Mouse (Mus musculus) ovary, postnatal 14 days (tissue): Measurements from ENCODE around the gene Gabrr2.
"Not testable (repeated sequence)": the region's sequence is repeated elsewhere in the genome, so short reads cannot be mapped to it uniquely, and the experiment has no call there.

Experiments
- DNase-seq: peaks from one replicate; pipeline ENCODE4 v3.0.0; 2022; ENCODE audit warnings: low spot score

Gene Gabrr2

DNA sequence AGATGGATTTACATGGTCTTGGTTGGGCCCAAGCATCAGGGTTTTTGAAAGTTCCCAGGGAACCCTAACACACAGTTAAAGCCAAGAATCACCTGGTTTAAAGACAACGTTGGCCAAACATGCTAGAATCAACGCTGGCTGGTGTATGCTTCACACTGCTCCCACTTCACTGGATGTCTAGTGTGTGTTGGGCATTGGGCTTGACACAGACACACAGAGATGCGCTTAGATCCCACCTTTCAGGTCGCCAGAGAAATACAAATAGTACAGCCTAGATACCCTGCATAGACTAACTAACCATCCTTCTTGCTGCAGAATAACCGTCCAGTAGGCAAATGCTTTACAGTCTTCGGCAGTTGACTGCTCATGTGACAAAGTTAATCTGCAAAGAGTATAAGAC is 7.5 kb downstream of the Gabrr2 start:
- DNase-seq, result no peak

DNA sequence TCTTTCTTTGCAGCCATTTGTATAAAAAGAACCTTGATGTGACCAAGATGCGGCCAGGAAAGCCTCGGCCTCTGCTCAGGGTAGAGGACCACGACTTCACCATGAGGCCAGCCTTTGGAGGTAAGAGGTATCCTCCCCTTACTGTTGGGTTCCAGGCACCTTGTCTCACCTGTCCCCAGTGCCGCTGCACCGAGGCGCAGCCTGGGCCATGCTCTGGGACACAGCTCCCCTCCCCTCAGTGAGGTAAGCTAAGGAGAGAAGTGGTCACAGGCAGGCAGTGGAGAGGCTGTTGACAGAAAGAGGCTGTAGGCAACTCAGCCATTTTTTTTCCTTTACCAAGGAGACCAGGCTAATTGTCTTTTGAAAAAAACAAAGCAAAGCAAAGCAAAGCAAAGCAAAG is 8.5 kb downstream of the Gabrr2 start:
- DNase-seq, result no peak

DNA sequence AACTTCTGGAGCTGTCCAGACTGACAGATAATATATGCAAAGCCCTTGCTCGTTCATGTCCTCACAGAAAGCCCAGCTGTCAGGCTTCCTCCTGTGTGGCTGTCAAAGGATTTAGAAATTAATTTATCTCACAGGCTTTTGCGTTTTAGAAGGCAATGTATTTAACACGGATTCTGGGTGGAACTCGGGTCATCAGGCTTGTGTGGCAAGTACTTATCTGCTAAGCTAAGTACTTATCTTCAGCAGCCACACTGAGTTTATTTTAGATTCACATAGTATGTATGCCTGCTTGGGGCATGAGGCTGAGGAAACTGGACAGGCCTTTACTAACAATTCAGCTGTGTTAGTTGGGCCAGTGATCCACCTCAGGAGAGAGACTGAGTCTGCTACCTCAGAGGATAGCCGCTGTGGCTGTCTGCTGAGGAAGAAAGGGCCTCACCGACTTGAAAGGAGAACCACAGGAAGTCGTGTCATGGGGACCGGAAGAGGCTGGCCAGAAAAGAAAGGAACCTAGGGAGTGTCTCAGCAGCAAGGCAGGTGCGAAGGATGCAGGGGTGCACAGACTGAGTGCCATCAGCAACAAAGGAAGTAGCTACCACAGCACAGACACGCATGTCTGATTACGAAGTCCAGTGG is 9.8 kb downstream of the Gabrr2 start:
- no peak for DNase-seq

DNA sequence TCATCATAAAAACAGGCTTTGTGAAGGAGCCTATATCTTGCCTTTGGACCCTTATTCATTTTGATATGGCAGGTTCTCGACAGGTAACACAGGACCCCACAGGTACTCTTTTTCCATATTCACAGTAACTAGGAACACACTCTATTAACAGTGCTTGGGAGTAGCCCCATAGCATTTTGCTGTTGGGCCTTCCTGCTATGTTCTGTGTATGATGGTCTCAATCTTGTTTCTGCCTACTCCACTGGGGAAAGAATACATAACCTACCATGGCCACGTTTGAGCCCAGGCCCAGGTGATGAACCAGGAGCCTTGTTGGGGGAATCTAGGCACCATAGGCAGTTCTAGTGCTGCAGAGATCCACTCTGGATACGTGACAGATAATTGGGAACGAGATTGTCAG is 11.6 kb downstream of the Gabrr2 start:
- DNase-seq, result no peak

DNA sequence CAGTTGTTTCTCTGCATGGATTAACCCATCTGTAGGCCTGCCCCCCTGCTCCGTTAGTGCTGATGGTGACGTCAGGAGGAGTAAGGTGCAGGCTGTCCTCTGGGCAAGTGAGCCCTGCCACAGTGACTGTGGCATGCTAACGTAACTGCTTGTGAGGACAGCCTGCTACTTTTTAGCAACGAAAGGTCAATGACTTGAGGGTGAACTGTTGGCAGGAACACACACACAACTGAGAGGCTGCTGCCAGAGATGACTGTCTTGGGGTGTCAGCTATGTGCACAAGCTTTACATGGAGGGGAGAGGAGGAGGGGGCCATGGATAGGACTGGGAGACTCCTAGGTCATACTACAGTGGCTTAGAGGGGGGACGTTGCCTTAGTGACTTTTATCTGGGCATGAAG is 12.1 kb downstream of the Gabrr2 start:
- DNase-seq, result no peak

DNA sequence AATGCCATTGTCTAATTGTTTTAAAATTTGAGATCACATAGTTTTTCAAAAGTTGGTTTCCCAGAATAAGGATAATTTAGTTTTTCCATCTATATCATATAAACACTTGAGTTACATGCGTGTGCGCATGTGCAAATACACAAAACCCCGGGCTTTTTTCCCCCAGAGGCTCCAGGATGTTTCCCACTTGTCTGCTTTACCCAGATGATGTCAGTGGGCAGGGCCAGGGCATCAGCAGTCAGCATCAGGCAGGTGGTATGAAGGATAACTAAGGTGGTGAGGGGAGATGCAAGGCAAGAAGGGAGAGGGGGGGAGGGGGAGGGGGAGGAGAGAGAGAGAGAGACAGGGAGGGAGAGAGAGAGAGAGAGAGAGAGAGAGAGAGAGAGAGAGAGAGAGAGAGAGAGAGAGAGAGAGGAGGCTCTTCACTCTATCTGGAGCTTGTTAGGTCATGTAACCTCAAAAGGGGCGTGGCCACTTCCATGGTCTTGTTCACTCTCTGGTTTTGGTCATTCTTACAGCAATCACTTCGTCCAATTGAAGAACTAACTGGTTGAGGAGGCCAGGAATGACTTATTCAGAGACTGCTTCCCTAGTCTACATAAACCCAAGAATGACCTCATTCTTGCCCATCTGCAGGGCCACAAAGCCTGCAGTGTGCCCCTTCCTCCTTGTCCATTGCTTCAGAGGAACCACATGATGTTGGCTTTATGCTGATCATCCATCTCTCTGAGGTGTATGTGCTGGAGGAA is 13.2 kb downstream of the Gabrr2 start:
- DNase-seq, result no peak

DNA sequence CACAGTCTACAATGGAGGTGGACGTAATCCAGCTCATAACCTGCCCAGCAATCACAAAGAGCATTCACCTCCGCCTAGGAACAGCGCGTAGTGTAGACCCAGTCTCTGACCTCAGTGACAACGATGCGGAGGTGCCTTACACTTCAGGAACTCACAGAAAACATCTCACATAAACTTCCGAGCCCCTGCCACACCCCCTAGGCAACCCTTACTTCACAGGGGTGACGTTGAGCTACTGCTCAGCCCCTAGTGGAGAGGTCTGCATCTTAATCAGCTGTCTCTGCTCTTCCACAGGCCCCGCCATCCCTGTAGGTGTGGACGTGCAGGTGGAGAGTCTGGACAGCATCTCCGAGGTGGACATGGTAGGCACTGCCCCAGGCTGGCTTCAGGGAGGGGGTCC is 14.4 kb downstream of the Gabrr2 start:
- DNase-seq, result no peak

DNA sequence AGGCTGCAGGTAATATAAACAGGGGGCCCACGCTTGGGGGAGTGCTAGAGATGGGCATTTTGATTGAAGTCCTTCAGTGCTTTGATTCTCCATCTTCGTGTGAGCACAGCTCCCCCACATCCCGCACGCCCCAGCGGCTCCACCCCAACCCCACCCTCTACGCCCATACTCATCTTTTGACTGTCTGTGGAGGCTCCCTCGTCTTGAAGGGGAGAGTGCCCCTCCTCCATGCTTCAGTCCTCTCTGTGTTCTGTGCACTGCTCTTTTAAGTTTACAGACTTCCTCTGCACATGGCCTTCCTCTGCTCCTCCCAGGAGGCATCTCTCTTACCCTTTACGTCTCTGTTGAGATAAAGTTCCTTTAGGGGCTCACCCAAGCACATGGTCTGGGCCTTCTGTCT is 14.9 kb downstream of the Gabrr2 start:
- no peak for DNase-seq

DNA sequence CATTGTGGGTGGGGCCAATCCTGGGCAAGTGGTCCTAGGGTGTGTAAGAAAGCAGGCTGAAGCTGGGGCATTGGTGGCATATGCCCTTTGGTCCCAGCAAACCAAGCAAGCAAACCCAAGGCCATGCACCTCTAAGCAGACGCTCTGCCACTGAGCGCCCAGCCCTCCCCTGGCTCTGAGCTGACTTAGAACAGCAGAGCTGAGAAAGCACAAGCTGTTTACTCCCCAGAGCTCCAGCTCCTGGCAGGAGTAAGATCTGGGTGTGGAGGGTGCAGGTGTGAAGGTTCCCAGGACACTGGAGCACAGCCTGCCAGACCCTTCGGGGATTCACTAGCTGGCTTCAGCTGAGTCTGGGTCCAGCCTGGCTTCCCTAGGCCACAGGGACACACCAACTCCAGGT is 15.7 kb downstream of the Gabrr2 start:
- no peak for DNase-seq

DNA sequence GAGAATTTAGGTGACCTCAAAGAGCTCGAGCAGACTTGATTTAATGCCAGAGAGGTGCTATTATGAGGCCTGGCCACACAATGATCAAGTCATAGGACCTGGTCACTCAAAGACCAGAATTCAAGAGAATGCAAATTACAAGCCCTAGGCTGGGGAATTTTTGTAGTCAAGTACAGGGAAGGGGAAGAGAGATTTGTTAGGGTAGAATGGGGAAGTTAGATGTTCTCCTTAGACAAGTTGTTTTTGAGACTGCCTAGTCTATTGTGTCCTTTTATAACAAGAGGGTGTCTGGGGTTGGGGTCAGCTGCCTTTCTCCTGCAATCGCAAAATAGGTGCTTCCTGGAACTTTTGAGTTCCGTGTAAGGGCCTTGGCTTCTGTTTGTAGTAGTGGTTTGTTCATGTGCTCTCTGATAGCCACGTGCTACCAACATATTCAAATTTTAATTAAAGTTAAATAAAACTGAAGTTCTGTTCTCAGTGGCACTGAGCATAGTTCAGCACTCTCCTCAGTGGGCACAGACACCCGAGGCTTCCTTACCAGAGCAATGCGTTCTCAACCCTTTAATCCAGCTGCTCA is 36.4 kb downstream of the Gabrr2 start:
- no peak for DNase-seq

DNA sequence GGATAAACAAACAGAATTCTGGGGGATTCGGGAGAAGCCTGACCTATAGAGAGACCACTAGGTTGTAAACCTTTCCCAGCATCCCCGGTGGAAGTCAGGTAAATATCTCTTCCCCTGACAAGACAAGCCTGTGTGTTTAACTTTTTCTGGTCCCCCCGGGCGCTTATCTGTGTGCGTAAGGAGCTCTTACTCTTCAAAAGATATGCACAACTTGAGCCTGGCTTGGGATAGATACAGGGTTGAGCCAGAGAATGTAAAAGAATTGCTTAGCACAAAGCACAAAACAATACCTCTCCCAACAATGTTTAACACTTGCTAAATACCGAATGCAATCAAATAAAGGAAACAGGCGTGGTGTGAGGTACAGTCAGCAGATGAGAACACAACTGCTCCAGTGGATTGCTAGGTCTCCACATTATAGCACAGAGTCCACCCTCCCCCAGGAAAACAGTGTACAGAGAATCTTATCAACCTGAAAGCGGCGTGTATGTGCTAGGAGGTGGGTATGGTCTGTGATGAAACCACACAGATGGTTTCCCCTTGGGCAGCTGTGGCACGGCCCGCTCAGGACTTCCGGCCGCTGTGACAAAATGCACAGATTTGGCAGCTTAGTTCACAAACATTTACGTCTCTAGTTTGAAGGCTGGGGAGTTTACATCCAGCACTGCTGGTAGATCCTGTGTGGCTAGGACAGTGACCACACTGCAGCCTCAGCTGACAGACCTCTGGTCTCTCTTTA is 47.1 kb downstream of the Gabrr2 start:
- no peak for DNase-seq

DNA sequence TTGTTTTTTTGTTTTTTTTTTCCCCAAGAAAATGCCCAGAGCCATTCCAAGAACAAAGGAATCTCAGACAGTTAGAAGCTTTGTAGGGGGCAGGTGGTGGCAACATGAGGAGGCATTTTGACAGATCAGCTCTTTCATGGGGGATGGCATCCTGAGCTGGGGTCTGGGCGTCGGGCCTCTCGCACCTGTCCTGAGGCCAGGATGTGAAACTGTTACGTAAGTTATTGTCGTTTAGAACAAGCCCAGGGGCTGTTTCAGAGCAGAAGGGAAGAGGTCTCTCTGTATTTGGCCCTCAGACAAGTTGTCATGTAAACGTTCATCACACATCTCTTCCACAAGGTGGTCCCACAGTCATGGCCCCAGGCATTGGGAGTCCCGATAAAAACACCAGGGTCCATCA is 48.0 kb downstream of the Gabrr2 start:
- DNase-seq, result no peak

DNA sequence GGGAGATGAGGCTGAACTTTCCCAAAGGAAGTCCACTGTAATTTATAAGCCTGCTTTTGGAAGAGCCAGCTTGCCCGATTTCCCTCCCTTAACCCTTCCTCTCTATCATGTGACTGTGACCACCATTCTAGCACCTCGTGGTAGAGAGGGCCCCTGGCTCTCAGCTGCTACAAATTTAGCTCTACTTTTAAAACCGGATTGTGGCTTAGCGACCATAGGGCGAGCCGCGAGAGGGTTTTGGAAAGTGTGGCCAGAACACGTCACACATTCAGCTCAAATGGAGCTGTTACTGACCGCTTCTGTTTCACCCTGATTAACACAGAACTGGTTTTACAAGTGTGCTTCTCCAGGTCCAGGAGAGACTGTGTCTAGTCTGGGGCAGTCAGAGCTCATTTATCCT is 48.6 kb downstream of the Gabrr2 start:
- DNase-seq, result no peak

DNA sequence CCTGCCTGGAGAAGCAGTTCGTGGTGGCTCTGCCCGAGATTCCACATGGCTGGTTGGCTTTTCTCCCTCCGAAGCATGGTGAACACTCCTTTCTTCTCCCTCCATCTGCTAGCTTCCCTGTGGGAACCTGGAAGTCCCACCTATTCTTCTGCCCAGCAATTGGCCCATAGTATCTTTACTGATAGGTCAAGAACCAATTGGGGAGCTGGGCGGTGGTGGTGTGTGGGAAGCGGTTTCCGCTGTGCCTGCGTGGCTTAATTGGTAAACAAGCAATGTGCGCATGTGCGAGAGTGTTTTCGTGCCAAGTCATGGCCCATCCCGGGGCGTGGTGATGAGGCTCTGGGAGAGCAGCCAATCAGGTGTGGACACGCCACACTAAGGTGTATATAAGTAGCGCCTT is 50.1 kb downstream of the Gabrr2 start:
- not testable (repeated sequence) for DNase-seq

DNA sequence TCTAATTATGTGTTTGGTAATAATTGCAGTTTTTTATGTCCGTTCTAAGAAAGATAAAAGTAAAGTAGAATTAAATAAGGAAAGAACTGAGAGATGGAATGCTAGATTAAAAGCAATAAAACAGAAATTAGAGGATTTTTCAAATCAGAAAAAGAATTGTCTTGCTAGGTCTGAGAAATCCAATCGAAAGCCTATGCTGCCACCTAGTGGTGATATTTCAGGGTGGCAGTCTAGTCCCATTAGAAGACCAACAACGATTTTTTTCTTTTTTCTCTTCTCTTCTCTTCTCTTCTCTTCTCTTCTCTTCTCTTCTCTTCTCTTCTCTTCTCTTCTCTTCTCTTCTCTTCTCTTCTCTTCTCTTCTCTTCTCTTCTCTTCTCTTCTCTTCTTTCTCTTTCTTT is 56.3 kb downstream of the Gabrr2 start:
- DNase-seq, result peak; percentile 75

DNA sequence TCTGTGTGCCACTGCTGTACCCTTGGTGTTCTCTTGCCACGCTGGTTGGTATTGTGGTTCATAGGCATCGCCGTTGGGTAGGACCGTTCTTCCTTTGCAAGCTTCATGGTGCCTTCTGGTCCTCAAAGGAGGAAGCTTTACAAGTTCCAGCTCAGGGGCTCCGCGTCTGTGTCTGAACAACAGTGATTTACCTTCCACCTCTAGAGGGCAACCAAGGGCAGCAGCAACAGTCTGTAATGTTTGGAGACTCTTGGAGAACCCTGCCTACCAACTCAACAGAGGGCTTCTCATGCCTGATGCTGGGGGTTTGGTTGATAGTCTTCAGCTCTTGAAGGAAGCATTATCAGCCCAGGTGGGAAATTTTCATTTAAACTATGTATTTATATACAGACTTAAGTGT is 61.7 kb downstream of the Gabrr2 start:
- DNase-seq, result peak; percentile 23

DNA sequence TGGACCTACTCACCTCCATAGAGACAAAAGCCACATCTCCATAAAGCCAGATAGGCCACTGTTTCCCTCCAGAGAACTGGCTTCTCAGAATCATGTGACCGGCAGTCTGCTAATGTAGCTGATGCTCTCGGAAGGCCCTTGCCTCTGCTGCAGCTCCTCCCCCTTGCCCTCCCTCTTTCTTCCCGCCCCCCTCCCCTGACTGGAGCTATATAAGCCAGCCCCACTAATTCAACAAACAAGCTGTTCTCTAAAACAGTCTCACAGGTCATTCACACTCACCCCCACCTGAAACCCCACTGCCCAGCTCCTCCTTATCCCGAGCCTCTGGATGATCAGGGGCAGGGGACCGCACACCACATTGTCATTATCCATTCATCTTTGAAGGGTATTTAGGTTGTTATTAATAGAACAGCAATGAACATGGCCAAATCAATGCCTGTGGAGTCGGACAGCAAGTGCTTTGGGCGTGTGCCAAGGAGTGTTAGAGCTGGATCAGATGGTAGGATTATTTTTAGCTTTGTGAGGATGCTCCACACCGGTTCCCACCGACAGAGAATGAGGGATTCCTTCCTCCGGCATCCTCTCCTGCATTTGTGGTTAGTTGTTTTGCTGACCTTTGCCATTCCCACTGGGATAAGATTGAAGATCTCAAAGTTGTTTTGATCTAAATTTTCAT is 62.7 kb downstream of the Gabrr2 start:
- DNase-seq, result no peak

DNA sequence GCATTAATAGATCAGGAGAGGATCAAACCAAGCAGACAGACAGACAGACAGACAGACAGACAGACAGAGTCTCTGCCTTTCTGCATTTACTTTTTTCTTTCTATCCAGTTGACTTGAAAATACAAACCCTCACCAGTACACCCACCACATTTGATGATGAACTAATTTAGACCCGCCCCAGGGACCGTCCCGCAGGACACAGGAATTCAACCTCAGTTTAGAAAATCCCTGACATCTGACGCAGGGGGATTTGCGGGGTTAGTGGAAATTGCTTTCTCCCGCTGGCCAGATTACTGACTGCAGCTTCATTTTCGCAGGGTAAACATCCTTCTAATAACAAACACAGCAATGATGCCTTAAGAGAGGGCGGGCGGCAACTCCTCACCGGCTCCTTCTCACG is 69.4 kb downstream of the Gabrr2 start, which contains the start of gene Gabrr1:
Gabrr1 (plus strand) TSS at position 301 of the 400 bp plus-strand sequence.
- no peak for DNase-seq
